Mouse (Mus musculus) small intestine, adult 2 months (tissue): ENCODE data around the gene Camk1g. TPM values are rescaled to one million over a fixed set of nuclear protein-coding genes. Genes with fewer than 3 reads are reported as not detected.

ENCODE experiments used
- H3K27ac ChIP-seq: fragments of 200-500 bp; 2 replicates; pipeline ENCODE4 v1.5.1; 2012; ENCODE audit warnings: low read depth, low read length, control low read depth, inconsistent platforms; ENCODE audit not compliant: insufficient read depth
- H3K27me3 ChIP-seq: fragments of 200-500 bp; 2 replicates; pipeline ENCODE4 v1.6.1; 2012; ENCODE audit warnings: mild to moderate bottlenecking, moderate library complexity, low read length, inconsistent platforms; ENCODE audit not compliant: control insufficient read depth, insufficient read depth
- H3K36me3 ChIP-seq: fragments of 200-500 bp; 2 replicates; pipeline ENCODE4 v1.6.1; 2012; ENCODE audit warnings: mild to moderate bottlenecking, low read length, control low read depth, inconsistent platforms; ENCODE audit not compliant: control insufficient read depth, insufficient read depth
- H3K4me1 ChIP-seq: fragments of 200-500 bp; 2 replicates; pipeline ENCODE4 v1.6.1; 2012; ENCODE audit warnings: low read length, inconsistent platforms, mixed read lengths; ENCODE audit not compliant: control insufficient read depth, insufficient read depth, insufficient read length
- H3K4me3 ChIP-seq: fragments of 200-500 bp; 2 replicates; pipeline ENCODE4 v1.5.1; 2012; ENCODE audit warnings: low read depth, mild to moderate bottlenecking, control low read depth, inconsistent platforms, low read length, moderate library complexity
- CTCF ChIP-seq: fragments of 200-500 bp; IDR thresholded peaks from 2 replicates; pipeline ENCODE4 v1.5.1; 2012; ENCODE audit warnings: low read depth, mild to moderate bottlenecking, control low read depth, inconsistent platforms, low read length, moderate library complexity, mixed read lengths; ENCODE audit not compliant: insufficient replicate concordance, insufficient read length; ENCODE audit errors: extremely low read depth
- POLR2A ChIP-seq: fragments of 200-500 bp; IDR thresholded peaks from 2 replicates; pipeline ENCODE4 v1.6.1; 2012; ENCODE audit warnings: low read depth, mild to moderate bottlenecking, control low read depth, inconsistent platforms, low read length, moderate library complexity
- WGBS: fragments of 180-500 bp; shearing (Covaris S2); methylation state at CpG from one replicate; pipeline ENCODE4 v1.1.7; 2018; 5-methylcytosine and 5-hydroxymethylcytosine counted together
- polyA plus RNA-seq: library from polyadenylated mRNA; depleted of rRNA; stranded (reverse); fragments of >200 nt; gene quantifications from 2 replicates; pipeline ENCODE4 v1.2.3, GENCODE M21; 2012

The Camk1g gene
- polyA plus RNA-seq, 1 experiment: 0.41 TPM

GRCm38 (mm10) chr1:193387241-193387640 lies 17.1 kb upstream of the Camk1g start:
- H3K36me3 ChIP-seq: no peaks in the 10 kb centered on the region
- TF ChIP-seq POLR2A (no peak), CTCF (no peak)
- no peak overlapping the region for H3K27ac ChIP-seq
- H3K27me3 ChIP-seq: no peaks in the 10 kb centered on the region
- WGBS: 56% methylated on average over 2 of the region's 2 CpGs
- no peak overlapping the region for H3K4me3 ChIP-seq
- H3K4me1 ChIP-seq: no peaks in the 10 kb centered on the region; the same call in 1 of the 2 replicates

- Histone ChIP-seq H3K4me1 (no peaks in the 10 kb centered on the region; the same call in 1 of the 2 replicates), H3K27me3 (no peaks in the 10 kb centered on the region), H3K36me3 (no peaks in the 10 kb centered on the region), H3K27ac (no peak overlapping the region), H3K4me3 (no peak overlapping the region)
- TF ChIP-seq POLR2A (no peak), CTCF (peak; percentile 92; the same call in 1 of the 2 replicates)
- under 1% methylated on average over 5 of the region's 5 CpGs for WGBS
These were observed 16.0 kb upstream of the Camk1g start for GRCm38 (mm10) chr1:193386136-193386535.

GRCm38 (mm10) chr1:193382841-193383462 lies 12.9 kb upstream of the Camk1g start:
- H3K27me3 ChIP-seq: no peaks in the 10 kb centered on the region
- WGBS: 9% methylated on average over 8 of the region's 8 CpGs
- H3K4me3 ChIP-seq: peak overlapping the region; percentile 10; the same call in 1 of the 2 replicates
- no peak overlapping the region for H3K27ac ChIP-seq
- no peaks in the 10 kb centered on the region for H3K36me3 ChIP-seq
- peak; percentile 98; the same call in 1 of the 2 replicates for TF ChIP-seq CTCF
- TF ChIP-seq POLR2A: no peak
- H3K4me1 ChIP-seq: no peaks in the 10 kb centered on the region; the same call in 1 of the 2 replicates

- 4% methylated on average over 8 of the region's 8 CpGs for WGBS
- Histone ChIP-seq H3K27me3 (no peaks in the 10 kb centered on the region), H3K4me3 (peak overlapping the region; percentile 10; the same call in 1 of the 2 replicates), H3K27ac (no peak overlapping the region), H3K4me1 (no peaks in the 10 kb centered on the region; the same call in 1 of the 2 replicates), H3K36me3 (no peaks in the 10 kb centered on the region)
- TF ChIP-seq POLR2A (no peak), CTCF (no peak)
These were observed 12.3 kb upstream of the Camk1g start for GRCm38 (mm10) chr1:193382435-193382834.

- no peaks in the 10 kb centered on the region; the same call in 1 of the 2 replicates for H3K4me1 ChIP-seq
- TF ChIP-seq POLR2A (no peak), CTCF (no peak)
- H3K27ac ChIP-seq: no peak overlapping the region
- no peaks in the 10 kb centered on the region for H3K27me3 ChIP-seq
- no peaks in the 10 kb centered on the region for H3K36me3 ChIP-seq
- no peak overlapping the region for H3K4me3 ChIP-seq
- WGBS: 41% methylated on average over 11 of the region's 11 CpGs
These were observed 11.7 kb upstream of the Camk1g start for GRCm38 (mm10) chr1:193381597-193382404.

GRCm38 (mm10) chr1:193380877-193381276 lies 10.8 kb upstream of the Camk1g start:
- Histone ChIP-seq H3K27ac (no peak overlapping the region), H3K27me3 (no peaks in the 10 kb centered on the region), H3K4me1 (no peaks in the 10 kb centered on the region; the same call in 1 of the 2 replicates), H3K4me3 (no peak overlapping the region), H3K36me3 (no peaks in the 10 kb centered on the region)
- TF ChIP-seq POLR2A: no peak
- TF ChIP-seq CTCF: no peak
- WGBS: 93% methylated on average over 5 of the region's 5 CpGs

- TF ChIP-seq POLR2A (no peak), CTCF (no peak)
- WGBS: 75% methylated on average over 6 of the region's 6 CpGs
- H3K4me3 ChIP-seq: no peak overlapping the region
These were observed 9.5 kb upstream of the Camk1g start for GRCm38 (mm10) chr1:193379634-193380033.

More at GRCm38 (mm10) chr1:193379634-193380033, 9.5 kb upstream of the Camk1g start:
- no peak overlapping the region for H3K27ac ChIP-seq
- H3K27me3 ChIP-seq: no peaks in the 10 kb centered on the region
- no peaks in the 10 kb centered on the region for H3K36me3 ChIP-seq
- no peaks in the 10 kb centered on the region; the same call in 1 of the 2 replicates for H3K4me1 ChIP-seq
